Mouse (Mus musculus) erythroblast, embryonic 14.5 days (primary cell): ENCODE data around the gene Prc1.

Experiments
- GATA1 ChIP-seq: IDR thresholded peaks from 2 replicates; pipeline ENCODE4 v1.6.1; 2012; ENCODE audit warnings: low read length, inconsistent platforms, mixed read lengths
- TAL1 ChIP-seq: IDR thresholded peaks from 3 replicates; pipeline ENCODE4 v1.6.1; 2012; ENCODE audit warnings: low read length, inconsistent platforms, mixed read lengths

GRCm38 (mm10) chr7:80296462-80296861, 2.2 kb downstream of the Prc1 start:
- TF ChIP-seq GATA1 = no peak
- TF ChIP-seq TAL1 = no peak
